Mouse (Mus musculus): Measurements from ENCODE around the gene Afap1l2. TPM values are rescaled to one million over a fixed set of nuclear protein-coding genes. Genes with fewer than 3 reads are reported as not detected.
A peak's percentile ranks its signal among the peaks of the same experiment; 100 is the strongest.

Gene Afap1l2
- polyA plus RNA-seq (2012; rRNA removed): 2.3 and 2.6 TPM in 2 replicates

DNA sequence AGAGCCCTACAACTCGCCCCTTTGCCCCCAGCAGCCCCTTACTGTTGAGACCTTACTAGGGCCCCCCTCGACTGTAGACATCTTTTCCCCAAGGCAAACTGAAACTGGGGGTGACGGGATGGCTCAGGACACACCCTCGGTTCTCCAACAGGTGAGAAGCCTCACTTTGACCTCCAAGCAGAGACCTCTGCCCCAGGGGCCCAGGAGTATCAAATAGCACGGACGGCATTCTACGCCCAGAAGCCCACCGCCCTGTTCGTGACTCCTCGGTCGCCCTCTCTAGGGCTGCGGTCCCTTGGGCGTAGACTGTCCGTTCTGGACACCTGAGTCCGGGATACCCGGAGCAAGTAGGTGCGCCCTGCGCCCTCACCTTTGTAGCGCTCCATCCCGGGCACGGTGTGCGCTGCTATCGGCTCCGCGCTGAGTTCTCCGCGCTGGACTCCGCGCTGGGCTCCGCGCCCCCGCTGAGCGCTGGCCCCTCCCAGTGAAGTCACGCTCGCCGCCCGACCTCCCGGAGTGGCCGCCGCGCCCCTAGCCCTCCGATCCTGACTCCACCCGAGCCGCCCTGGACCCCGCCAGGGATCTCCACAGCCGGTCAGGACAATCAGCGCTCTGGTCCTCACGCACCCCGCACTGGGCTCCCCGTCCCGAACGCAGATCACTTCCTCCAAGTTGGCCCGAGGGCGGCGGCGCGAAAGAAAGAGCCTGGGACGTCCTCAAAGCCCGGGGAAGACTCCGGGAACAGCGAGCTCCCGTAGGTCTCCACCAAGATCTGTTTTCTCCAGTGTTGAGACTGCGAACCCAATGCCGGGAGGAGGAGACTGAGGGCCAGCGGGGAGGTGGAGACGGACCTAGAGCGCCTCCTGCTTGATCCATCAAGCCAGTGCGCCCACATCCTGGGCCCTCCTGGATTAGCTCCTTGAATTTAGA is at the start of gene Afap1l2:
Gene Afap1l2 (minus strand): TSS at position 448 of the 930 bp plus-strand sequence.
- peaks cover 3% of the 10 kb centered on the region; the same call in 1 of the 2 replicates for H3K4me1 ChIP-seq (ENCODE audit: control insufficient read depth, insufficient read depth, insufficient read length, low read length)
- TF ChIP-seq CTCF (IDR thresholded peaks at IDR 0.05; ENCODE audit: extremely low read depth, insufficient read length, insufficient replicate concordance, low read depth, low read length) (peak; percentile 58), POLR2A (IDR thresholded peaks at IDR 0.05; ENCODE audit: low read depth, low read length) (no peak)
- no peaks in the 10 kb centered on the region for H3K36me3 ChIP-seq (ENCODE audit: control insufficient read depth, insufficient read depth, low read length)
- H3K4me3 ChIP-seq (ENCODE audit: low read depth, low read length): peak within 1 kb of the TSS; percentile 64
- H3K27me3 ChIP-seq (ENCODE audit: control insufficient read depth, insufficient read depth, low read length): peaks cover 20% of the 10 kb centered on the region
- no peak within 1 kb of the TSS for H3K27ac ChIP-seq (ENCODE audit: insufficient read depth, low read depth, low read length)
- WGBS: 2% methylated on average over 68 of the region's 68 CpGs

DNA sequence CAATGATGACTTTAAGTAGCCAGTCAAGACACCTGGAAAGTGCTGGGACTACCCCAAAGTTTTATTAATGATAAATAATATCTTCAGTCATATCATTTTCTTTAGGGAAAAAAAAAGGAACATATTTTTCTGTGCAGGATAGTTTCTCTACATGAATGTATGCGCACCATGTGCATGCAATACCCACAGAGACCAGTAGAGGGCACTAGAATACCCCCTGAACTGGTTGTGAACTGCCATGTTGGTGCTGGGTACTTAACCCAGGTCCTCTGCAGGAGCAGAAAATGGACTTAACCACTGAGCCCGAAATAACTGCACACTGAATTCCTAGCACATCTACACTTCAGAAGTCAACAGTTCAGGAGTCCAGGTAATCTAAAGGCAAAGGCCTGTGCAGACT is 49.5 kb upstream of the Afap1l2 start:
- H3K27ac ChIP-seq (ENCODE audit: insufficient read depth, low read depth, low read length): no peak overlapping the region
- no peak overlapping the region for H3K4me3 ChIP-seq (ENCODE audit: low read depth, low read length)
- 99% methylated on average over 2 of the region's 2 CpGs for WGBS
- no peaks in the 10 kb centered on the region for H3K27me3 ChIP-seq (ENCODE audit: control insufficient read depth, insufficient read depth, low read length)
- TF ChIP-seq POLR2A (IDR thresholded peaks at IDR 0.05; ENCODE audit: low read depth, low read length): no peak
- peak; percentile 38; the same call in 1 of the 2 replicates for TF ChIP-seq CTCF (IDR thresholded peaks at IDR 0.05; ENCODE audit: extremely low read depth, insufficient read length, insufficient replicate concordance, low read depth, low read length)
- H3K36me3 ChIP-seq (ENCODE audit: control insufficient read depth, insufficient read depth, low read length): peaks cover 18% of the 10 kb centered on the region
- H3K4me1 ChIP-seq (ENCODE audit: control insufficient read depth, insufficient read depth, insufficient read length, low read length): no peaks in the 10 kb centered on the region

DNA sequence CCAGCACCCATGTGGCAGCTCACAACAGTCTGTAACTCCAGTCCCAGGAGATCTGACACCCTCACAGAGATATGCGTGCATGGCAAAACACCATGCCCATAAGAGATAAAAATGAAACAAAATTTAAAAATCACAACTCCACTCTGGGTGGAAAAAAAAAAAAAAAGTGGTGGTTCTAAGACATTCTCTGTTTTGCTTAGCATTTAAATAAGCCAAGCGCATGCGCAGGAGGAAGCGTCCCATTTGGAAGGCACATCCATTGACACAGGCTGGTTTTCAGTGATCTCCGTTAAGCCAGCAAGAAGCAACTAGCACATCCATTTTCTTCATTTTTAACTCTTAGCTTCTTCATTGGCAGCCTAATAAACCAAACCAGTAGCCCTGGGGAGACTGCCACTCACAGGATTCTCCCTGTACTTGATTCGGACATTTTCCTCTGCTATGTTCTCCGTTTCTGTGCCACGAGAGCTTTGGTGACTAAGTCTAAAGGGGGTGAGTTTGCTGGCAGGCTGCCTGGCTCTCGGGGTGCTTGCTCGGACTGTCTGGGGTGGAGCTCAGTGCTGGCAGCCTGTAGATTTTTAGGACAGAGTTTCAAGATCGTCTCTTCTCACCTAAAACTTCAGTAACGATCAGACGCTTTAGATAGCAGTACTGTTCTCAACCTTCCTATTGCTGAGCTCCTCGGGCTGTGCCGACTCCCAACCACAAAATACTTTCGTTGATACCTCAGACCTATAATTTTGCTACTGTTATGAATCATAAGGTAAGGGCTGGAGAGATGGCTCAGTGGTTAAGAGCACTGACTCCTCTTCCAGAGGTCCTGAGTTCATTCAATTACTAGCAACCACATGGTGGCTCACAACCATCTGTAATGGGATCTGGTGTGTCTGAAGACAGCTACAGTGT is 47.4 kb upstream of the Afap1l2 start:
- 77% methylated on average over 16 of the region's 16 CpGs for WGBS
- H3K27ac ChIP-seq (ENCODE audit: insufficient read depth, low read depth, low read length): no peak overlapping the region
- peaks cover 16% of the 10 kb centered on the region for H3K36me3 ChIP-seq (ENCODE audit: control insufficient read depth, insufficient read depth, low read length)
- H3K4me3 ChIP-seq (ENCODE audit: low read depth, low read length): no peak overlapping the region
- H3K4me1 ChIP-seq (ENCODE audit: control insufficient read depth, insufficient read depth, insufficient read length, low read length): no peaks in the 10 kb centered on the region
- TF ChIP-seq POLR2A (IDR thresholded peaks at IDR 0.05; ENCODE audit: low read depth, low read length) (no peak), CTCF (IDR thresholded peaks at IDR 0.05; ENCODE audit: extremely low read depth, insufficient read length, insufficient replicate concordance, low read depth, low read length) (no peak)
- H3K27me3 ChIP-seq (ENCODE audit: control insufficient read depth, insufficient read depth, low read length): no peaks in the 10 kb centered on the region

DNA sequence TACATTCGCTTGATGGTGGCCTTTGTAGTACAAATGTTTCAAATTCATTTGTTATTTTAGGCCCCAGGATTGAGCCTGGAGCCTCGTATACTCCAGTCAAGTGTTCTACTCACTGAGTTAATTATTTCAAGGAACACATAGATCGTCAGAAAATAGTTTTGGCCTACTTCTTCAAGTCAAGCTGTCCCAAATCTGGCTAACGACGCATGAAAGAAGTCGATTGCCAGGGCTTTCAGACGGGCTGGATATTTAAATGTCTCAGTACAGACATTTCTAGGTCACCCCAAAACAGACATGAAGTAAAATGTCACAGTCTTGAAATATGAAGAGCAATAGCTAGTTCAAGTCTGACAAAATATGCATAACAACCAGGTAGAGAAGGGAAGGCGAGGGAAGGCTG is 44.9 kb upstream of the Afap1l2 start:
- H3K36me3 ChIP-seq (ENCODE audit: control insufficient read depth, insufficient read depth, low read length): peaks cover 9% of the 10 kb centered on the region
- no peak overlapping the region for H3K4me3 ChIP-seq (ENCODE audit: low read depth, low read length)
- H3K27me3 ChIP-seq (ENCODE audit: control insufficient read depth, insufficient read depth, low read length): no peaks in the 10 kb centered on the region
- H3K27ac ChIP-seq (ENCODE audit: insufficient read depth, low read depth, low read length): no peak overlapping the region
- 82% methylated on average over 8 of the region's 8 CpGs for WGBS
- TF ChIP-seq CTCF (IDR thresholded peaks at IDR 0.05; ENCODE audit: extremely low read depth, insufficient read length, insufficient replicate concordance, low read depth, low read length): no peak
- no peak for TF ChIP-seq POLR2A (IDR thresholded peaks at IDR 0.05; ENCODE audit: low read depth, low read length)
- H3K4me1 ChIP-seq (ENCODE audit: control insufficient read depth, insufficient read depth, insufficient read length, low read length): no peaks in the 10 kb centered on the region

DNA sequence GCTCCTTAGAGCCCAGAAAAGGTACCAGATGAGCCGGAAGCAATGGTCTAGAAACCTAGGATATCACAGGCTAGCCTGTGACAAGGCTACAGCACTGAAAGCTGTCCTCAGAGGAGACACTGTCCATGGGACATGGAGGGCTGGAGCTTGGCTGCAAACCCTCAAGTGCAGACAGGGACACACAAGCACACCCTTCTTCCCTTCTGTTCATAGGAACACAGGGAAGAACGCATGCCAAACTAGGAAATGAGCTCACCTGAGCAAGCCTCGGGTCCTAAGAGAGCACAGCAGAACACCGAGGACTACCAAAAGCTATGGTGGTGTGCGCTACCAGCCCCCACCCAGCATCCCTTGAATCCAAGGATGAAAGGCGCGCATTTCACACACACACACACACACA is 44.0 kb upstream of the Afap1l2 start:
- H3K4me3 ChIP-seq (ENCODE audit: low read depth, low read length): no peak overlapping the region
- H3K27ac ChIP-seq (ENCODE audit: insufficient read depth, low read depth, low read length): no peak overlapping the region
- no peaks in the 10 kb centered on the region for H3K4me1 ChIP-seq (ENCODE audit: control insufficient read depth, insufficient read depth, insufficient read length, low read length)
- H3K27me3 ChIP-seq (ENCODE audit: control insufficient read depth, insufficient read depth, low read length): no peaks in the 10 kb centered on the region
- WGBS: 65% methylated on average over 7 of the region's 7 CpGs
- H3K36me3 ChIP-seq (ENCODE audit: control insufficient read depth, insufficient read depth, low read length): peaks cover 7% of the 10 kb centered on the region
- no peak for TF ChIP-seq POLR2A (IDR thresholded peaks at IDR 0.05; ENCODE audit: low read depth, low read length)
- TF ChIP-seq CTCF (IDR thresholded peaks at IDR 0.05; ENCODE audit: extremely low read depth, insufficient read length, insufficient replicate concordance, low read depth, low read length): no peak

DNA sequence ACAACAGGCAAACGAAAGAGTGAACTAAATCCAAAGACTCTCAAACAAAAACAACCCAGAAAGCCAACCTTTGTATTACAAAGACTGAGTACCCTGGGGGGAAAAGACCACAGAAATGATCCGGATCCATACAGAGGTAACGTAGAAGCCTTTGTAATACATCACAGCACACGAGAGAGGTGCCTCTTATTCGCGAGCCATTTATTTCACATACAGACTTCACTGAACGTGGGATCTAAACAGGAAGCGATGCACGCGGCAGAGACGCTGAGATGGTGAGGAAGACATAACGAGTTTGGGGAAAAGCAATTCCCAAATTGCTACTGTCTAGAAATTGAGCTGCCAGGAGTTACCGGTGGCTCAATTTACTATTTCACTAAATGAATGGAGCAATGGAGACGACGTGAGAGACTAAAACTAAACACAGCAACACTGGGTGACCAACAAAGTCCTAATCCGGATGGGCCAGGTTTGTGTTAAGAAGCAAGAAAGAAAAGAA is 41.6 kb upstream of the Afap1l2 start:
- 88% methylated on average over 16 of the region's 16 CpGs for WGBS
- Histone ChIP-seq H3K4me3 (ENCODE audit: low read depth, low read length) (no peak overlapping the region), H3K27me3 (ENCODE audit: control insufficient read depth, insufficient read depth, low read length) (no peaks in the 10 kb centered on the region), H3K27ac (ENCODE audit: insufficient read depth, low read depth, low read length) (no peak overlapping the region), H3K4me1 (ENCODE audit: control insufficient read depth, insufficient read depth, insufficient read length, low read length) (no peaks in the 10 kb centered on the region), H3K36me3 (ENCODE audit: control insufficient read depth, insufficient read depth, low read length) (peaks cover 13% of the 10 kb centered on the region)
- no peak for TF ChIP-seq CTCF (IDR thresholded peaks at IDR 0.05; ENCODE audit: extremely low read depth, insufficient read length, insufficient replicate concordance, low read depth, low read length)
- no peak for TF ChIP-seq POLR2A (IDR thresholded peaks at IDR 0.05; ENCODE audit: low read depth, low read length)

All from small intestine, adult 2 months (tissue).